Mouse (Mus musculus) lung, postnatal 0 days (tissue): ENCODE data around the gene Pparg.
A peak's percentile ranks its signal among the peaks of the same experiment; 100 is the strongest.

ENCODE experiments used
- CTCF ChIP-seq: IDR thresholded peaks from 2 replicates; pipeline ENCODE4 v1.5.1; 2016; ENCODE audit warnings: antibody characterized with exemption, mild to moderate bottlenecking
- EP300 ChIP-seq: IDR thresholded peaks from 2 replicates; pipeline ENCODE4 v1.6.1; 2016; ENCODE audit warnings: antibody characterized with exemption, mild to moderate bottlenecking, control low read depth

DNA sequence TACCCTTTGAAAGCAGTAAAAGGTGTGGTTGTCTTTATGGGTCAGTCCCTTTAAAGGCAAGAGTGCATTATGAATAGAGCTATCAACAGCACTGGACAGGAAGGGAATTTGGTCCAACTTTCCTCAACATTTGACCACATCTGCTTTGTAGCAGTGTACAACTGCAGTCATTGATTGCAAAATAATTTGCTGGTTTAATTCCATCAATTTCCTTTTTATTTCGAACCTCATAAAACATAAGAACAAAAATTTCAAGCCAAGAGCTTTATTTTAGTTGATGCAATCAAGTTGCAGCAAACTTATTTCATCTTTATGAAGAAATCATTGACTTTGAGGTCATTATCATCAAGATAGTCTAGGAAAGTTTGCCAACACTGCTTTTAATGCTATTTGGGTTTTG lies 91.8 kb downstream of the Pparg start:
- TF ChIP-seq CTCF: no peak
- TF ChIP-seq EP300: peak; percentile 60
